15 mouse cellular contexts compared by ENCODE assay signal in genomic region chr15:16616812-16617211, GRCm38 (mm10).
"Had no signal": no experiment of that assay in that cellular context is flagged by ENCODE, and none has a peak within 500 bp of the region (broad histone marks: within the 10 kb centered on the region; RNA-seq: fewer than 3 reads in every experiment).

No protein-coding gene starts in this region.

- ATAC-seq: intestine, embryonic 16.5 days; midbrain, embryonic 16.5 days had no signal

- H3K36me3 ChIP-seq: liver, embryonic 13.5 days had no signal

- DNase-seq: kidney, adult 18-20 months; kidney, adult 9 months; kidney, postnatal 25 days; layer of hippocampus, adult 9-11 months; liver, embryonic 13.5 days; lung, adult 2 months; lung, postnatal 14 days; lung, postnatal 4 days; thymus, postnatal 36 days had no signal

- H3K9me3 ChIP-seq: liver, embryonic 13.5 days had no signal

- H3K9ac ChIP-seq: liver, embryonic 13.5 days had no signal

- H3K27me3 ChIP-seq: liver, embryonic 13.5 days had no signal

- H3K4me2 ChIP-seq: liver, embryonic 13.5 days; midbrain, embryonic 11.5 days had no signal

- H3K27ac ChIP-seq: kidney, postnatal 0 days; layer of hippocampus, adult 2 months; liver, embryonic 13.5 days had no signal

- H3K4me3 ChIP-seq: layer of hippocampus, adult 2 months; liver, embryonic 13.5 days; myocyte had no signal

- H3K4me1 ChIP-seq: liver, embryonic 13.5 days had no signal
